Mouse (Mus musculus) hematopoietic stem cell, adult 5-6 weeks (primary cell): ENCODE measurements around the gene Elmod1. TPM values are rescaled to one million over a fixed set of nuclear protein-coding genes. Genes with fewer than 3 reads are reported as not detected.

Experiments
- ATAC-seq, 2 experiments: fragments of 125-278 bp in 1 of 2; replicated peaks in 1 of 2; 2 replicates each; pipeline ENCODE4 v1.8.0; 2016 to 2017; ENCODE audit warnings: inconsistent platforms in 2 of 2, mild to moderate bottlenecking in 2 of 2, moderate number of reproducible peaks in 2 of 2, low read depth in 1 of 2, moderate TSS enrichment in 1 of 2; ENCODE audit not compliant: low FRiP score in 2 of 2, poor library complexity in 2 of 2, severe bottlenecking in 2 of 2, insufficient read depth in 1 of 2, low TSS enrichment in 1 of 2
- total RNA-seq: library from RNA; stranded (forward); fragments of 172-1452, 232-1000 nt; gene quantifications from 2 replicates; pipeline ENCODE4 v1.2.3, GENCODE M21; 2017

Elmod1 gene
- total RNA-seq, 1 experiment from 2014 or later: not detected

GRCm38 (mm10) chr9:53930906-53931305 is 44.2 kb downstream of the Elmod1 start:
- ATAC-seq: no peak

GRCm38 (mm10) chr9:53921061-53921460 is 54.0 kb downstream of the Elmod1 start:
- no peak for ATAC-seq

- ATAC-seq: no peak
These were observed 59.0 kb downstream of the Elmod1 start for GRCm38 (mm10) chr9:53915929-53916721.

GRCm38 (mm10) chr9:53910823-53911222 is 64.3 kb downstream of the Elmod1 start:
- no peak for ATAC-seq

DNA sequence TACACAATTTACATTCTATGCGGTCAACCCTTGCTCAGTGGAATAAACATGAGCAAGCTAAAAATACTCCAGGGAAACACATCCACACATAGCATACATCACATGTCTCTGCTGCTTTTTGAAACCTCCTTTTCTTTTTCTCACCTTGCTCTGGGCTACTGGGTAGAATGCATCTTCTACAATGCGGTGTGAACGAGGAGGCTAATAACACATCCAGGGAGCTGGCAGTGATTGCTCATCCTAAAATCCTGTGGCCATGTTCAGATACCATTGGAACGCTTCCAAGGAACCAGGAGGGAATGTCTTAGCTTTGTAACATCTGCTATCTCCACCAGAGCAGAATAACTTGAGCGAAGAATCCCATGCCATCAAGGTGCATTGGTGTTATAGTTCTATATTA is 64.8 kb downstream of the Elmod1 start:
- ATAC-seq: no peak

DNA sequence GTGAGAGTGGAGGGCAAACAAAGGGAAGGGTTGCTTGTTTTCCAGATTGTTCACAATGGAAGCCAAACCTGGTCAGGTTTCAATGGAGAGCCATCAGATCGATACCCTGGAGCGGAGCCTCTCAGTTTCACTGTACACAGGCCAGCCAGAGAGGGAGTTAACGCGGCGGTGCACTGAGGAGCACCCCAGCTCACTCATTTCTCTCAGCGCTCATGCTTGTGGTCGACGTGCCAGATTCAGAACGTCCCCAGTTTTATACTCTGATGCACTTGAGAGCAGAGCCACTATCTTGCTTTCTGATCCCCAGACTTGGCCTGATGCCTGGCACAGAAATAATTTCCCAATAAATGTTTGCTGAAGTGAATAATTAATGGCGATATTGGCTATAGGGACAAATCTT is 68.3 kb downstream of the Elmod1 start:
- no peak for ATAC-seq

- ATAC-seq: no peak
These were observed 69.7 kb downstream of the Elmod1 start for GRCm38 (mm10) chr9:53905418-53905817.

- ATAC-seq: no peak
These were observed 71.8 kb downstream of the Elmod1 start for GRCm38 (mm10) chr9:53903215-53903842.

DNA sequence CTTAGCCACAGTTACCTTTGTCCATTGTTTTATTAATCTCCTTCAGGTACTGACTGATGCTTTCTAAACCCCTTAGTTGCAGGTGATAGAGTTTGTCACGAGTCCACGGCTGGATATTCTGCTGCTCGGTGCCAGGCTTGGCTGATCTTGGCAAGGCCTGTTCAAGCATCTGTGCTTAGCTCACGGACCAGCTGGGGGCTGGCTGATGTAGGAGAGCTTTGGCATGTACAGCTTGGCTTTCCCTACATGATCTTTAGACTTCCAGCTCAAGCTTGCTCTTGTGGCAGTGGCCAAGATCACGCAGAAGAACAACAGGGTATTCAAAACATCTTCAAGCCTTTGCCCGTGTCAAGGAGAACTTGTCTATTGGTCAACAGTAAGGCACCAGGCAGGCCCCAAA is 75.3 kb downstream of the Elmod1 start:
- no peak for ATAC-seq

- ATAC-seq: no peak
These were observed 79.3 kb downstream of the Elmod1 start for GRCm38 (mm10) chr9:53895827-53896226.

GRCm38 (mm10) chr9:53890075-53890474 is 85.0 kb downstream of the Elmod1 start:
- ATAC-seq: no peak

DNA sequence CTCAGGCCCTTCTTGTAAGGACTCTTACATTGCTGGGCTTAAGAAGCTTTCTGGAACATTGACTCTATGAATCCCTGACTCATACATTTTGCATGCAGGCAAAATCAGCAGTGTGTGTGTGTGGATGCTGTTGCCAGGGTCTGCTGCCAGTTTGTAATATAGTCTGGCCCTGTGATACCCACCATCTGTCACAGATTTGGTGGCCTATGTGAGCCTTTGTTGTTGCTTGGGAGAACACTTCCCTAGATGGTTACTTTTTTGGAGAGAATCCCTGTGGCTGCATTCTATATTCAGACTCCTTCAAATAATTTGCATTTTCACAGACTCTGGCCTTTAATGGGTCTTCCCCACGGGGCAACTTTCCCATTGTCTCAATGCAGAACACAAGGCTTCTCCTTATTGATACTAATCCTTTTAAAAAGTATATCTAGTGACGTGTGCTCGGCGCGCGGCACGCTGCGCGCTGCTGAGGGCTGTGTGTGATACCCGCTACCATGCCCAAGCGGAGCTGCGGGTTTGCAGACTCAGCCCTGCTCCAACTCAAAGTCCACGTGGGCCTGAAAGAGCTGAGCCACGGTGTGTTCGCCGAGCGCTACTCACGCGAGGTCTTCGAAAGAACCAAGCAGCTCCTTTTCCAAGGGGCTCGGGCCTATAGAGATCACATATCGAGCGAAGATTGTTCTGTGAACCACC is 91.4 kb downstream of the Elmod1 start:
- no peak for ATAC-seq

DNA sequence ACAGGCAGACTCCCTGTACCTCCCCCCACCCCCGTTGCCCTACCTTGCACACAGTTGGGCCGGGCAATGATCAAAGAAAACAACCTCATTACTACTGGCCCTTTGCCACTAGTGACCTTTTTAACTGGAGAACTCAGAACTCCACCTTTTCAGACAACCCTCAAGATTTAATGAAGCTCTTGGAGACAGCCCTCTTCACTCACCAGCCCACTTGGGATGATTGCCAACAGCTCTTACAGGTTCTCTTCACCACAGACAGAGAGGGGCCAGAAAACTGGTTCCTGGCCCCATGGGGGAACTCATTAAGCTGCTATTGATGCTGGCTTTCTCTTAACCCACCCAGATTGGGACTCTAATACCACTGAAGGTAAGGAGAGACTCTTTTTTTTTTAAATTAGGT is 97.7 kb downstream of the Elmod1 start:
- ATAC-seq: no peak

DNA sequence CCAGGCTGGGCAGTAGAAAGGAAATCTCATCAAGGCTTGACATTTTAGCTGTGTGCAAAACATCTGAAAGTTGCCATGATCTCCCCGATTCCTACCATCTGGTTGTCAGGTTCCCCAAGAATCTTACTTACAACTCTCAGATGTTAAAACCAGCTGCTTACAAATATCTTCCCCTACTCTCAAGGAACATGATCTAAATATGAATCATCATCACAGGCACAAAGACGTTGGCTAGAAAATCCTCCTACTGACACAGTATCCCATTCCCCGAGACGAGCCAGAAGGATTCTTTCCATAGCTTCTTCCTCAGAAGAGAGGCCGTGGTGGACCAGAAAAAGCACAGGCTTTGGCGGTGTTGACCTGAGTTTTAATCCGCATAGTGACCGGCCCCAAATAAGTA is 101.9 kb downstream of the Elmod1 start:
- no peak for ATAC-seq

Other genes with a start within 250 kb of the Elmod1 start
- gene Slc35f2, start 203.8 kb downstream of the Elmod1 start, total RNA-seq: 15.3 and 19.9 TPM in 2 replicates
- not detected in 2 replicates for gene Sln, start 125.1 kb downstream of the Elmod1 start, total RNA-seq
- not detected in 2 replicates for gene Tnfaip8l3, start 93.1 kb upstream of the Elmod1 start, total RNA-seq